Mouse (Mus musculus) retina, postnatal 7 days (tissue): ENCODE results near the gene Nps.
"Not testable (repeated sequence)": the region's sequence is repeated elsewhere in the genome, so short reads cannot be mapped to it uniquely, and the experiment has no call there.

Source experiments
- DNase-seq: peaks from one replicate; pipeline ENCODE4 v3.0.0-alpha.2; 2012; ENCODE audit warnings: low read depth, low spot score

The Nps gene

GRCm38 (mm10) chr7:135258053-135258753, at the start of gene Nps:
Nps (plus strand) TSS chr7:135258703.
- not testable (repeated sequence) for DNase-seq

GRCm38 (mm10) chr7:135208947-135209567, 49.4 kb upstream of the Nps start:
- DNase-seq: no peak

- no peak for DNase-seq
Observed at GRCm38 (mm10) chr7:135210296-135210695, 48.2 kb upstream of the Nps start.

- no peak for DNase-seq
Observed at GRCm38 (mm10) chr7:135210831-135211230, 47.7 kb upstream of the Nps start.

- no peak for DNase-seq
Observed at GRCm38 (mm10) chr7:135212505-135212904, 46.0 kb upstream of the Nps start.

- no peak for DNase-seq
Observed at GRCm38 (mm10) chr7:135221475-135221874, 37.0 kb upstream of the Nps start.

- no peak for DNase-seq
Observed at GRCm38 (mm10) chr7:135226021-135226420, 32.5 kb upstream of the Nps start.

- no peak for DNase-seq
Observed at GRCm38 (mm10) chr7:135237152-135237551, 21.4 kb upstream of the Nps start.

- DNase-seq: no peak
Observed at GRCm38 (mm10) chr7:135239441-135239840, 19.1 kb upstream of the Nps start.

- no peak for DNase-seq
Observed at GRCm38 (mm10) chr7:135240006-135240405, 18.5 kb upstream of the Nps start.

- no peak for DNase-seq
Observed at GRCm38 (mm10) chr7:135240636-135241035, 17.9 kb upstream of the Nps start.

- DNase-seq: no peak
Observed at GRCm38 (mm10) chr7:135244171-135244880, 14.2 kb upstream of the Nps start.

- no peak for DNase-seq
Observed at GRCm38 (mm10) chr7:135246386-135246785, 12.1 kb upstream of the Nps start.

GRCm38 (mm10) chr7:135253249-135253648, 5.3 kb upstream of the Nps start:
- DNase-seq: no peak

GRCm38 (mm10) chr7:135254423-135254822, 4.1 kb upstream of the Nps start:
- no peak for DNase-seq

GRCm38 (mm10) chr7:135271011-135271410, 12.5 kb downstream of the Nps start:
- DNase-seq: no peak

GRCm38 (mm10) chr7:135283212-135283611, 24.7 kb downstream of the Nps start:
- DNase-seq: no peak

GRCm38 (mm10) chr7:135289976-135290375, 31.5 kb downstream of the Nps start:
- no peak for DNase-seq

- DNase-seq: no peak
Observed at GRCm38 (mm10) chr7:135291646-135292236, 33.2 kb downstream of the Nps start.

GRCm38 (mm10) chr7:135294498-135294897, 36.0 kb downstream of the Nps start:
- no peak for DNase-seq

- no peak for DNase-seq
Observed at GRCm38 (mm10) chr7:135304496-135304895, 46.0 kb downstream of the Nps start.
